ENCODE assay signal across 21 mouse cellular contexts in the genomic region with DNA sequence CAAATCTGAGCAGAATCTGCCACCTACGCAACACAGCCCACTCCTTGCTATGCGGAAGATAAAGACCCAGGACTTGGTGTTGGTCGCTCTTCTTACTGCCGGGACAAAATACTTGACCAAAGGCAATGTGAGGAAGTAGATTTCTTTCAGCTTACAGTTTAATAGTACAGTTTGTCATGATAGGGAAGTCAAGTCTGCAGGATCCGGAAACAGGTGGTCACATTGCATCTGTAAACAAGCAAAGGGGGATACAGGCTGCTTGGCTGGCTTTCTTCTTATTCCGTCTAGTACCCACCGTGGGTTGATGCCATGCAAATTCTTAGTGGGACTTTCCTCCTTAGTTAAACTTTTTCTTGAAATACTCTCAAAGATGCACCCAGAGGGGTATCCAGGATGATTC.
DNase-seq lines count a peak whose midpoint lies in the region; ATAC-seq lines count a peak whose summit lies in the region.
"Had no signal": no experiment of that assay in that cellular context is flagged by ENCODE, and none has a peak within 500 bp of the region (broad histone marks: within the 10 kb centered on the region; RNA-seq: fewer than 3 reads in every experiment).

No protein-coding gene starts in this region.

- H3K36me3 ChIP-seq in stomach, embryonic 15.5 days: no peaks in the 10 kb centered on the region
- H3K36me3 ChIP-seq: hindbrain, embryonic 15.5 days; neural tube, embryonic 13.5 days had no signal

- no peak overlapping the region for H3K4me2 ChIP-seq in stomach, embryonic 15.5 days
- H3K4me2 ChIP-seq: hindbrain, embryonic 15.5 days; neural tube, embryonic 13.5 days had no signal

- no peaks in the 10 kb centered on the region for H3K27me3 ChIP-seq in stomach, embryonic 15.5 days (replicated peaks)
- H3K27me3 ChIP-seq: hindbrain, embryonic 15.5 days; neural tube, embryonic 13.5 days had no signal

- intact Hi-C loops in heart, postnatal 25 days (cut with DNase I): no loop called here

- no peak overlapping the region for H3K4me3 ChIP-seq in stomach, embryonic 15.5 days (replicated peaks)
- H3K4me3 ChIP-seq: heart, adult 2 months; hindbrain, embryonic 15.5 days; myocyte; neural tube, embryonic 13.5 days had no signal

- H3K9me3 ChIP-seq in stomach, embryonic 15.5 days: no peaks in the 10 kb centered on the region
- H3K9me3 ChIP-seq: hindbrain, embryonic 15.5 days; neural tube, embryonic 13.5 days had no signal

- H3K27ac ChIP-seq in stomach, embryonic 15.5 days: peak overlapping the region; percentile 92; the same call in 1 of the 2 replicates
- H3K27ac ChIP-seq: heart, adult 2 months; hindbrain, embryonic 15.5 days; liver, embryonic 14.5 days; neural tube, embryonic 13.5 days had no signal

- H3K4me1 ChIP-seq in stomach, embryonic 15.5 days: peaks cover 3% of the 10 kb centered on the region; the same call in 1 of the 2 replicates
- H3K4me1 ChIP-seq: hindbrain, embryonic 15.5 days; neural tube, embryonic 13.5 days had no signal

- WGBS in stomach, embryonic 15.5 days: 79% methylated on average over 7 of the region's 7 CpGs

- DNase-seq in 416B (ENCODE audit: low read depth) (peak; percentile 34), A20 (ENCODE audit: low read depth, low spot score) (peak; percentile 48)
- no peak for DNase-seq in thymus, postnatal 36 days
- no peak for DNase-seq in left cerebral cortex, adult 8-10 months (ENCODE audit: low spot score in 2 of 2)
- DNase-seq in heart, postnatal 25 days (ENCODE audit: low spot score): no peak
- DNase-seq: adrenal gland, postnatal 14 days; cerebellum, postnatal 10 days; gastrocnemius, postnatal 25 days; heart, adult 2 months; heart, postnatal 36 days; kidney, postnatal 36 days; layer of hippocampus, postnatal 36 days; lung, postnatal 14 days; retina, postnatal 1 day had no signal

- peak; percentile 55 to 68 for ATAC-seq in hematopoietic stem cell, adult 5-6 weeks (replicated peaks in 1 of 2; ENCODE audit: insufficient read depth in 1 of 2, low FRiP score in 2 of 2, low TSS enrichment in 1 of 2, low read depth in 1 of 2, poor library complexity in 2 of 2, severe bottlenecking in 2 of 2)
- ATAC-seq in stomach, embryonic 15.5 days (ENCODE audit: insufficient read depth, low FRiP score, low read depth): no peak
- ATAC-seq: midbrain, embryonic 16.5 days had no signal

- no peak overlapping the region for H3K9ac ChIP-seq in stomach, embryonic 15.5 days
- H3K9ac ChIP-seq: hindbrain, embryonic 15.5 days; liver, embryonic 14.5 days; neural tube, embryonic 13.5 days had no signal

Comparison
In these comparisons a context has a peak if more than half of its experiments do, and no peak if none do; other contexts are left out.
1. DNase-seq: peak in 416B (single experiment) and A20 (single experiment); none in thymus, postnatal 36 days (0 of 2), left cerebral cortex, adult 8-10 months (0 of 2) and heart, postnatal 25 days (single experiment).